Mouse (Mus musculus): ENCODE measurements around the gene Hist1h2bh.

Hist1h2bh gene

GRCm38 (mm10) chr13:23497656-23498321 lies 45.4 kb downstream of the Hist1h2bh start:
- ChIA-PET CTCF (interaction anchor here in 1 of 4 experiments (1.1 to 1.5 kb wide), 3 partner anchors 26 to 51 kb away, joined by 3 to 4 read pairs (median 3); partner anchors contain the start of gene Btn1a1), POLR2A (interaction anchor here (0.5 to 5.8 kb wide), 46 partner anchors 8 to 1492 kb away, joined by 3 to 46 read pairs (median 4); partner anchors contain the start of genes Btn1a1 (in 2 of the 4), Hist1h4h (in 2 of the 4), Hist1h2ac (in 1 of the 4) and Hist1h2bc (in 1 of the 4))

DNA sequence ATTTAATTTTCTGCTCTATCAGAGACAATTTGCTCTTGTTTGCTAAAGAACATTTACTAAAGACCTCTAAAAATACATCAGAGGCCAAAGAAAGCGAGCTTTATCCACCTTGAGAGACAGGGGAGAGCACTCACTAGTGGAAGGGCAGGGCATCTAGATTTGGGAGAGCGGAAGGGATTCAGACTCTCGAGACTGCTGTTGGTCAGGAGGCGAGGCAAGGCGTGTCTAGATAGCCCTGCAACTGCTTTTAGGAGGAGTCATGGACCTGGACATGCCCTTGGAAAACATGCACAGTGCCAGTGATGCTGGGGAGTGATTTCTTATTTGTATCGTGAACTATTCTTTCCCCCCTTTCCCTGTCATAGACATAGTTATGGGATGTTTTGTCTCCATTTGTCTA lies 47.7 kb downstream of the Hist1h2bh start:
- ChIA-PET CTCF (interaction anchor here in 1 of 4 experiments (0.6 kb wide), 1 partner anchor 1500 kb away, joined by 3 read pairs; no protein-coding TSS in a partner anchor), POLR2A (interaction anchor here in 2 of 4 experiments (0.7 to 5.8 kb wide), 9 partner anchors 10 to 188 kb away, joined by 3 to 46 read pairs (median 4); partner anchors contain the start of genes Btn1a1 (in 1 of the 2), Hist1h2ac (in 1 of the 2), Hist1h2bc (in 1 of the 2) and Hist1h4h (in 1 of the 2))

GRCm38 (mm10) chr13:23491990-23492389 lies 51.2 kb downstream of the Hist1h2bh start:
- POLR2A ChIA-PET, result interaction anchor here in 2 of 4 experiments (0.6 to 1.4 kb wide), 3 partner anchors 27 to 42 kb away, joined by 3 to 9 read pairs (median 4); partner anchors contain the start of gene Btn1a1 (in 1 of the 2)
- CTCF ChIA-PET, result no interaction called here

All from embryonic stem cell, embryonic (primary cell).